Mouse (Mus musculus) neural tube, embryonic 13.5 days (tissue): Measurements from ENCODE around the gene Ehd4. TPM values are rescaled to one million over a fixed set of nuclear protein-coding genes. Genes with fewer than 3 reads are reported as not detected.

Experiments
- ATAC-seq: fragments of 200-750 bp; cut with Nextera tagmentation; 2 replicates; pipeline ENCODE4 v1.8.0; 2017; ENCODE audit warnings: low read depth, mild to moderate bottlenecking, moderate TSS enrichment, moderate library complexity
- H3K27ac ChIP-seq: fragments of 300-500 bp; sonication (generic); replicated peaks from 2 replicates; pipeline ENCODE4 v1.5.1; 2015; ENCODE audit warnings: moderate library complexity, mild to moderate bottlenecking, inconsistent platforms
- H3K27me3 ChIP-seq: fragments of 300-500 bp; sonication (generic); 2 replicates; pipeline ENCODE4 v1.6.1; 2015; ENCODE audit warnings: mild to moderate bottlenecking, inconsistent platforms
- H3K36me3 ChIP-seq: fragments of 300-500 bp; sonication (generic); 2 replicates; pipeline ENCODE4 v1.6.1; 2015; ENCODE audit warnings: mild to moderate bottlenecking, inconsistent platforms
- H3K4me1 ChIP-seq: fragments of 300-500 bp; sonication (generic); replicated peaks from 2 replicates; pipeline ENCODE4 v1.6.1; 2015; ENCODE audit warnings: inconsistent platforms
- H3K4me2 ChIP-seq: fragments of 300-500 bp; sonication (generic); 2 replicates; pipeline ENCODE4 v1.6.1; 2015; ENCODE audit warnings: inconsistent platforms, mild to moderate bottlenecking, moderate library complexity
- H3K4me3 ChIP-seq: fragments of 300-500 bp; sonication (generic); 2 replicates; pipeline ENCODE4 v1.5.1; 2015; ENCODE audit warnings: mild to moderate bottlenecking, inconsistent platforms
- H3K9ac ChIP-seq: fragments of 300-500 bp; sonication (generic); 2 replicates; pipeline ENCODE4 v1.6.1; 2015; ENCODE audit warnings: moderate library complexity, mild to moderate bottlenecking, inconsistent platforms
- H3K9me3 ChIP-seq: fragments of 300-500 bp; sonication (generic); 2 replicates; pipeline ENCODE4 v1.6.1; 2016; ENCODE audit warnings: inconsistent platforms
- WGBS: fragments of 180-500 bp; shearing (Covaris S2); methylation state at CpG from one replicate; pipeline ENCODE4 v1.1.7; 2015; 5-methylcytosine and 5-hydroxymethylcytosine counted together
- polyA plus RNA-seq: library from polyadenylated mRNA; unstranded; fragments of >200 nt; fragmentation: Nextera tagmentation; extraction: Ambion mirVana; gene quantifications from 2 replicates; pipeline ENCODE4 v1.2.1, GENCODE M21; 2015

Ehd4 gene
- polyA plus RNA-seq, 1 experiment from 2014 or later = 15.1 TPM

GRCm38 (mm10) chr2:120142336-120142735, 12.1 kb downstream of the Ehd4 start:
- Histone ChIP-seq H3K9ac (no peak overlapping the region), H3K9me3 (no peaks in the 10 kb centered on the region), H3K4me1 (0 out of 2 replicates have a peak, but pooled peaks cover under 1% of the 10 kb centered on the region), H3K36me3 (no peaks in the 10 kb centered on the region), H3K4me2 (no peak overlapping the region), H3K27me3 (no peaks in the 10 kb centered on the region), H3K27ac (no peak overlapping the region), H3K4me3 (no peak overlapping the region)
- WGBS = 86% methylated on average over 5 of the region's 5 CpGs
- no peak for ATAC-seq

- H3K27me3 ChIP-seq = no peaks in the 10 kb centered on the region
- no peak overlapping the region for H3K27ac ChIP-seq
- H3K9ac ChIP-seq = no peak overlapping the region
- H3K9me3 ChIP-seq = no peaks in the 10 kb centered on the region
- no peak overlapping the region for H3K4me2 ChIP-seq
- H3K4me1 ChIP-seq = 0 out of 2 replicates have a peak, but pooled peaks cover 7% of the 10 kb centered on the region
- WGBS = 89% methylated on average over 1 of the region's 1 CpGs
- H3K4me3 ChIP-seq = no peak overlapping the region
- H3K36me3 ChIP-seq = no peaks in the 10 kb centered on the region
- ATAC-seq = no peak
Measured at GRCm38 (mm10) chr2:120141671-120142070, 12.7 kb downstream of the Ehd4 start.

GRCm38 (mm10) chr2:120140326-120140725, 14.1 kb downstream of the Ehd4 start:
- no peak for ATAC-seq
- Histone ChIP-seq H3K9ac (no peak overlapping the region), H3K36me3 (no peaks in the 10 kb centered on the region), H3K4me2 (no peak overlapping the region), H3K4me3 (no peak overlapping the region), H3K27ac (no peak overlapping the region), H3K4me1 (0 out of 2 replicates have a peak, but pooled peaks cover 11% of the 10 kb centered on the region), H3K27me3 (no peaks in the 10 kb centered on the region), H3K9me3 (no peaks in the 10 kb centered on the region)
- 91% methylated on average over 5 of the region's 5 CpGs for WGBS

GRCm38 (mm10) chr2:120139091-120139490, 15.3 kb downstream of the Ehd4 start:
- Histone ChIP-seq H3K4me3 (no peak overlapping the region), H3K9ac (no peak overlapping the region), H3K4me2 (no peak overlapping the region), H3K9me3 (no peaks in the 10 kb centered on the region), H3K36me3 (no peaks in the 10 kb centered on the region), H3K4me1 (peaks cover 11% of the 10 kb centered on the region; the same call in 1 of the 2 replicates), H3K27ac (no peak overlapping the region), H3K27me3 (no peaks in the 10 kb centered on the region)
- no peak for ATAC-seq
- WGBS = 86% methylated on average over 1 of the region's 1 CpGs

- no peaks in the 10 kb centered on the region for H3K9me3 ChIP-seq
- ATAC-seq = no peak
- H3K4me3 ChIP-seq = no peak overlapping the region
- no peak overlapping the region for H3K9ac ChIP-seq
- WGBS = 60% methylated on average over 5 of the region's 5 CpGs
- H3K4me1 ChIP-seq = peaks cover 11% of the 10 kb centered on the region; the same call in 1 of the 2 replicates
- H3K27me3 ChIP-seq = no peaks in the 10 kb centered on the region
- no peak overlapping the region for H3K4me2 ChIP-seq
- H3K27ac ChIP-seq = no peak overlapping the region
- no peaks in the 10 kb centered on the region for H3K36me3 ChIP-seq
Measured at GRCm38 (mm10) chr2:120137281-120137680, 17.1 kb downstream of the Ehd4 start.

- Histone ChIP-seq H3K27me3 (no peaks in the 10 kb centered on the region), H3K9me3 (no peaks in the 10 kb centered on the region), H3K27ac (no peak overlapping the region), H3K4me2 (no peak overlapping the region), H3K36me3 (no peaks in the 10 kb centered on the region), H3K4me1 (peaks cover 11% of the 10 kb centered on the region; the same call in 1 of the 2 replicates), H3K4me3 (no peak overlapping the region), H3K9ac (no peak overlapping the region)
- ATAC-seq = no peak
Measured at GRCm38 (mm10) chr2:120134453-120135075, 19.8 kb downstream of the Ehd4 start.

- H3K4me1 ChIP-seq = peaks cover 6% of the 10 kb centered on the region; the same call in 1 of the 2 replicates
- no peak for ATAC-seq
- H3K27ac ChIP-seq = no peak overlapping the region
- no peak overlapping the region for H3K9ac ChIP-seq
- WGBS = 95% methylated on average over 1 of the region's 1 CpGs
- no peaks in the 10 kb centered on the region for H3K27me3 ChIP-seq
- no peak overlapping the region for H3K4me2 ChIP-seq
- H3K9me3 ChIP-seq = no peaks in the 10 kb centered on the region
- no peak overlapping the region for H3K4me3 ChIP-seq
- no peaks in the 10 kb centered on the region for H3K36me3 ChIP-seq
Measured at GRCm38 (mm10) chr2:120131881-120132280, 22.5 kb downstream of the Ehd4 start.

GRCm38 (mm10) chr2:120129252-120129908, 25.0 kb downstream of the Ehd4 start:
- Histone ChIP-seq H3K4me2 (no peak overlapping the region), H3K27ac (no peak overlapping the region), H3K27me3 (no peaks in the 10 kb centered on the region), H3K4me3 (no peak overlapping the region), H3K9me3 (no peaks in the 10 kb centered on the region), H3K9ac (no peak overlapping the region), H3K4me1 (peaks cover under 1% of the 10 kb centered on the region; the same call in 1 of the 2 replicates), H3K36me3 (no peaks in the 10 kb centered on the region)
- 69% methylated on average over 8 of the region's 8 CpGs for WGBS
- ATAC-seq = no peak

GRCm38 (mm10) chr2:120128611-120129051, 25.8 kb downstream of the Ehd4 start:
- Histone ChIP-seq H3K4me2 (no peak overlapping the region), H3K27me3 (no peaks in the 10 kb centered on the region), H3K4me3 (no peak overlapping the region), H3K9ac (no peak overlapping the region), H3K4me1 (0 out of 2 replicates have a peak, but pooled peaks cover 5% of the 10 kb centered on the region), H3K27ac (peak overlapping the region; percentile 25; the same call in 1 of the 2 replicates), H3K9me3 (no peaks in the 10 kb centered on the region), H3K36me3 (no peaks in the 10 kb centered on the region)
- WGBS = 77% methylated on average over 1 of the region's 1 CpGs
- no peak for ATAC-seq

- Histone ChIP-seq H3K4me3 (no peak overlapping the region), H3K4me1 (0 out of 2 replicates have a peak, but pooled peaks cover 5% of the 10 kb centered on the region), H3K4me2 (no peak overlapping the region), H3K27me3 (no peaks in the 10 kb centered on the region), H3K9ac (no peak overlapping the region), H3K27ac (peak overlapping the region; percentile 25; the same call in 1 of the 2 replicates), H3K9me3 (no peaks in the 10 kb centered on the region), H3K36me3 (no peaks in the 10 kb centered on the region)
- ATAC-seq = no peak
Measured at GRCm38 (mm10) chr2:120128011-120128410, 26.4 kb downstream of the Ehd4 start.

- Histone ChIP-seq H3K4me1 (0 out of 2 replicates have a peak, but pooled peaks cover 5% of the 10 kb centered on the region), H3K27ac (no peak overlapping the region), H3K4me2 (no peak overlapping the region), H3K27me3 (no peaks in the 10 kb centered on the region), H3K9me3 (no peaks in the 10 kb centered on the region), H3K4me3 (no peak overlapping the region), H3K9ac (no peak overlapping the region), H3K36me3 (no peaks in the 10 kb centered on the region)
- ATAC-seq = no peak
- 84% methylated on average over 1 of the region's 1 CpGs for WGBS
Measured at GRCm38 (mm10) chr2:120126901-120127300, 27.5 kb downstream of the Ehd4 start.

- Histone ChIP-seq H3K4me2 (no peak overlapping the region), H3K4me1 (0 out of 2 replicates have a peak, but pooled peaks cover 5% of the 10 kb centered on the region), H3K9ac (no peak overlapping the region), H3K27ac (no peak overlapping the region), H3K4me3 (no peak overlapping the region), H3K36me3 (no peaks in the 10 kb centered on the region), H3K27me3 (no peaks in the 10 kb centered on the region), H3K9me3 (no peaks in the 10 kb centered on the region)
- ATAC-seq = no peak
- WGBS = 93% methylated on average over 4 of the region's 4 CpGs
Measured at GRCm38 (mm10) chr2:120126408-120126807, 28.0 kb downstream of the Ehd4 start.
